In the genomic region with DNA sequence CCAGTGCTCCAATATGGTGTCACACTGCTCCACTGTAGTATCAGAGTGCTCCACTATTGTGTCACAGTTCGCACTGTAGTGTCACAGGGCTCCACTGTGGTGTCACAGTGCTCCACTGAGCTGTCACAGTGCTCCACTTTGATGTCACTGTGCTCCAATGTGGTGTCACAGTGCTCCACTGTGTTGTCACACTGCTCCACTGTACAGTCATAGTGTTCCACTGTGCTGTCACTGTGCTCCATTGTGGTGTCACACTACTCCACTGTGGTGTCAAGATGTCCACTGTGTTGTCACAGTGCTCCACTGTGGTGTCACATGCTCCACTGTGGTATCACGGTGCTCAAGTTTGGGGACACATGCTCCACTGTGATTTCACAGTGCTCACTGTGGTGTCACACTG, we compare ENCODE assay signal across 20 mouse cellular contexts.
DNase-seq lines count a peak whose midpoint lies in the region; ATAC-seq and TF ChIP-seq lines count a peak whose summit lies in the region.
"Had no signal": no experiment of that assay in that cellular context is flagged by ENCODE, and none has a peak within 500 bp of the region (broad histone marks: within the 10 kb centered on the region; RNA-seq: fewer than 3 reads in every experiment).

No protein-coding gene starts in this region.

- H3K4me1 ChIP-seq in forebrain, embryonic 10.5 days: no peaks in the 10 kb centered on the region
- no peaks in the 10 kb centered on the region for H3K4me1 ChIP-seq in forebrain, postnatal 0 days (ENCODE audit: insufficient read depth)
- no peaks in the 10 kb centered on the region for H3K4me1 ChIP-seq in lung, embryonic 15.5 days
- H3K4me1 ChIP-seq in limb, embryonic 11.5 days (ENCODE audit: control insufficient read depth, insufficient read depth, low read length): no peaks in the 10 kb centered on the region
- H3K4me1 ChIP-seq: heart, embryonic 12.5 days; limb, embryonic 15.5 days; midbrain, embryonic 13.5 days; neural tube, embryonic 12.5 days had no signal

- H3K27me3 ChIP-seq in forebrain, embryonic 10.5 days (ENCODE audit: poor library complexity, severe bottlenecking): no peaks in the 10 kb centered on the region
- no peaks in the 10 kb centered on the region for H3K27me3 ChIP-seq in forebrain, postnatal 0 days (ENCODE audit: insufficient read depth, low read length)
- H3K27me3 ChIP-seq in lung, embryonic 15.5 days: no peaks in the 10 kb centered on the region
- no peaks in the 10 kb centered on the region for H3K27me3 ChIP-seq in limb, embryonic 11.5 days (ENCODE audit: control insufficient read depth, insufficient read depth, low read length)
- H3K27me3 ChIP-seq: heart, embryonic 12.5 days; limb, embryonic 15.5 days; midbrain, embryonic 13.5 days; neural tube, embryonic 12.5 days had no signal

- WGBS in forebrain, embryonic 10.5 days: 54% methylated on average over 2 of the region's 2 CpGs
- WGBS in forebrain, postnatal 0 days: 61% methylated on average over 2 of the region's 2 CpGs
- 58% methylated on average over 2 of the region's 2 CpGs for WGBS in lung, embryonic 15.5 days
- WGBS in limb, embryonic 11.5 days: 71% methylated on average over 2 of the region's 2 CpGs

- no peak for ATAC-seq in forebrain, postnatal 0 days
- 0 out of 2 replicates have a peak, but pooled peaks have one; percentile 20 for ATAC-seq in lung, embryonic 15.5 days (ENCODE audit: borderline replicate concordance, extremely low read depth, low FRiP score, low TSS enrichment)
- ATAC-seq in limb, embryonic 11.5 days (ENCODE audit: insufficient number of reproducible peaks, low FRiP score, low TSS enrichment, low read depth): no peak
- ATAC-seq: midbrain, embryonic 13.5 days had no signal

- H3K27ac ChIP-seq in forebrain, embryonic 10.5 days: no peak overlapping the region
- no peak overlapping the region for H3K27ac ChIP-seq in forebrain, postnatal 0 days (ENCODE audit: low read depth, low read length)
- H3K27ac ChIP-seq in lung, embryonic 15.5 days: no peak overlapping the region
- no peak overlapping the region for H3K27ac ChIP-seq in limb, embryonic 11.5 days (replicated peaks; ENCODE audit: low read depth, low read length)
- H3K27ac ChIP-seq: kidney, postnatal 0 days; limb, embryonic 15.5 days; midbrain, embryonic 13.5 days; neural tube, embryonic 12.5 days had no signal

- no peak overlapping the region for H3K9ac ChIP-seq in forebrain, postnatal 0 days
- no peak overlapping the region for H3K9ac ChIP-seq in lung, embryonic 15.5 days
- no peak overlapping the region for H3K9ac ChIP-seq in limb, embryonic 11.5 days (ENCODE audit: low read length)
- H3K9ac ChIP-seq: heart, embryonic 12.5 days; limb, embryonic 15.5 days; midbrain, embryonic 13.5 days; neural tube, embryonic 12.5 days had no signal

- H3K4me2 ChIP-seq in forebrain, postnatal 0 days (ENCODE audit: low read depth): no peak overlapping the region
- H3K4me2 ChIP-seq in lung, embryonic 15.5 days: no peak overlapping the region
- no peak overlapping the region for H3K4me2 ChIP-seq in limb, embryonic 11.5 days (ENCODE audit: low read depth, severe bottlenecking)
- H3K4me2 ChIP-seq: heart, embryonic 12.5 days; limb, embryonic 15.5 days; midbrain, embryonic 13.5 days; neural tube, embryonic 12.5 days had no signal

- H3K36me3 ChIP-seq in forebrain, embryonic 10.5 days (replicated peaks): no peaks in the 10 kb centered on the region
- no peaks in the 10 kb centered on the region for H3K36me3 ChIP-seq in forebrain, postnatal 0 days (ENCODE audit: insufficient read depth)
- H3K36me3 ChIP-seq in lung, embryonic 15.5 days: no peaks in the 10 kb centered on the region
- H3K36me3 ChIP-seq in limb, embryonic 11.5 days (ENCODE audit: control insufficient read depth, insufficient read depth, low read length): no peaks in the 10 kb centered on the region
- H3K36me3 ChIP-seq: heart, embryonic 12.5 days; limb, embryonic 15.5 days; midbrain, embryonic 13.5 days had no signal

- TF ChIP-seq CTCF in forebrain, postnatal 0 days (IDR thresholded peaks at IDR 0.05; ENCODE audit: low read depth): no peak

- H3K4me3 ChIP-seq in forebrain, embryonic 10.5 days: no peak overlapping the region
- H3K4me3 ChIP-seq in forebrain, postnatal 0 days (ENCODE audit: low read depth, low read length): no peak overlapping the region
- no peak overlapping the region for H3K4me3 ChIP-seq in lung, embryonic 15.5 days
- no peak overlapping the region for H3K4me3 ChIP-seq in limb, embryonic 11.5 days (ENCODE audit: low read depth, low read length)
- H3K4me3 ChIP-seq: erythroblast, embryonic 14.5 days; heart, embryonic 12.5 days; limb, embryonic 15.5 days; midbrain, embryonic 13.5 days; neural tube, embryonic 12.5 days had no signal

- H3K9me3 ChIP-seq in forebrain, embryonic 10.5 days: peaks cover 99% of the 10 kb centered on the region
- H3K9me3 ChIP-seq in forebrain, postnatal 0 days (ENCODE audit: low read length): peaks cover 41% of the 10 kb centered on the region
- peaks cover 4% of the 10 kb centered on the region; the same call in 1 of the 2 replicates for H3K9me3 ChIP-seq in lung, embryonic 15.5 days
- H3K9me3 ChIP-seq in limb, embryonic 11.5 days (ENCODE audit: control insufficient read depth, low read length): peaks cover 86% of the 10 kb centered on the region

- DNase-seq in forebrain, embryonic 10.5 days (ENCODE audit: extremely low spot score, low spot score): peak; percentile 12
- no peak for DNase-seq in forebrain, postnatal 0 days
- DNase-seq in lung, adult 18-20 months: no peak
- peak; percentile 11 for DNase-seq in MN1 (ENCODE audit: low spot score)
- peak; percentile 20 for DNase-seq in limb, embryonic 11.5 days (ENCODE audit: low spot score)
- no peak for DNase-seq in spleen, adult 18-20 months
- no peak for DNase-seq in layer of hippocampus, postnatal 10 days (ENCODE audit: low spot score in 2 of 2)
- DNase-seq: adrenal gland, adult 8-10 months; cerebellum, adult 9-10 months; gastrocnemius, postnatal 14 days; heart, postnatal 4 days; lung, postnatal 10 days; retina, postnatal 1 day had no signal

Comparison
In these comparisons a context has a peak if more than half of its experiments do, and no peak if none do; other contexts are left out.
1. DNase-seq: peak in forebrain, embryonic 10.5 days (single experiment), MN1 (single experiment) and limb, embryonic 11.5 days (single experiment); none in forebrain, postnatal 0 days (single experiment), lung, adult 18-20 months (0 of 2), spleen, adult 18-20 months (0 of 2) and layer of hippocampus, postnatal 10 days (0 of 2).